Mouse (Mus musculus) limb, embryonic 15.5 days (tissue): Measurements from ENCODE around the gene Ccdc85b. TPM values are rescaled to one million over a fixed set of nuclear protein-coding genes. Genes with fewer than 3 reads are reported as not detected.
"Not testable (repeated sequence)": the region's sequence is repeated elsewhere in the genome, so short reads cannot be mapped to it uniquely, and the experiment has no call there.

Source experiments
- ATAC-seq: fragments of 200-750 bp; cut with Nextera tagmentation; 2 replicates; pipeline ENCODE4 v1.8.0; 2017; ENCODE audit warnings: low read depth, moderate TSS enrichment; ENCODE audit not compliant: insufficient number of reproducible peaks, low FRiP score, low TSS enrichment
- H3K27ac ChIP-seq: fragments of 300-500 bp; sonication (generic); 2 replicates; pipeline ENCODE4 v1.5.1; 2015; ENCODE audit warnings: moderate library complexity, mild to moderate bottlenecking, inconsistent platforms
- H3K27me3 ChIP-seq: fragments of 300-500 bp; sonication (generic); 2 replicates; pipeline ENCODE4 v1.6.1; 2015; ENCODE audit warnings: inconsistent platforms
- H3K36me3 ChIP-seq: fragments of 300-500 bp; sonication (generic); 2 replicates; pipeline ENCODE4 v1.6.1; 2015; ENCODE audit warnings: inconsistent platforms
- H3K4me1 ChIP-seq: fragments of 300-500 bp; sonication (generic); 2 replicates; pipeline ENCODE4 v1.6.1; 2015; ENCODE audit warnings: inconsistent platforms
- H3K4me2 ChIP-seq: fragments of 300-500 bp; sonication (generic); 2 replicates; pipeline ENCODE4 v1.6.1; 2015; ENCODE audit warnings: mild to moderate bottlenecking, inconsistent platforms
- H3K4me3 ChIP-seq: fragments of 300-500 bp; sonication (generic); 2 replicates; pipeline ENCODE4 v1.5.1; 2015; ENCODE audit warnings: mild to moderate bottlenecking, inconsistent platforms
- H3K9ac ChIP-seq: fragments of 300-500 bp; sonication (generic); 2 replicates; pipeline ENCODE4 v1.6.1; 2015; ENCODE audit warnings: inconsistent platforms
- H3K9me3 ChIP-seq: fragments of 300-500 bp; sonication (generic); 2 replicates; pipeline ENCODE4 v1.6.1; 2016; ENCODE audit warnings: inconsistent platforms
- WGBS: fragments of 180-500 bp; shearing (Covaris S2); methylation state at CpG from one replicate; pipeline ENCODE4 v1.1.7; 2015; 5-methylcytosine and 5-hydroxymethylcytosine counted together
- polyA plus RNA-seq: library from polyadenylated mRNA; unstranded; fragments of >200 nt; fragmentation: Nextera tagmentation; extraction: Ambion mirVana; gene quantifications from 2 replicates; pipeline ENCODE4 v1.2.1, GENCODE M21; 2015

The Ccdc85b gene
- polyA plus RNA-seq, 1 experiment from 2014 or later = 6.9 TPM

- no peak for ATAC-seq
- 93% methylated on average over 8 of the region's 8 CpGs for WGBS
- Histone ChIP-seq H3K27ac (no peak overlapping the region), H3K36me3 (peaks cover 36% of the 10 kb centered on the region), H3K4me2 (no peak overlapping the region), H3K4me1 (peaks cover 21% of the 10 kb centered on the region), H3K4me3 (no peak overlapping the region), H3K9me3 (no peaks in the 10 kb centered on the region), H3K27me3 (no peaks in the 10 kb centered on the region), H3K9ac (no peak overlapping the region)
Measured at GRCm38 (mm10) chr19:5418750-5419466, 38.8 kb downstream of the Ccdc85b start.

- Histone ChIP-seq H3K36me3 (peaks cover 7% of the 10 kb centered on the region), H3K4me1 (no peaks in the 10 kb centered on the region), H3K27me3 (no peaks in the 10 kb centered on the region), H3K9ac (no peak overlapping the region), H3K27ac (no peak overlapping the region), H3K4me3 (no peak overlapping the region), H3K4me2 (no peak overlapping the region), H3K9me3 (no peaks in the 10 kb centered on the region)
- 67% methylated on average over 2 of the region's 2 CpGs for WGBS
- no peak for ATAC-seq
Measured at GRCm38 (mm10) chr19:5414534-5414957, 43.1 kb downstream of the Ccdc85b start.

GRCm38 (mm10) chr19:5413840-5414239 lies 43.9 kb downstream of the Ccdc85b start:
- no peak for ATAC-seq
- no peak overlapping the region for H3K27ac ChIP-seq
- WGBS = 75% methylated on average over 4 of the region's 4 CpGs
- H3K9ac ChIP-seq = no peak overlapping the region
- H3K9me3 ChIP-seq = no peaks in the 10 kb centered on the region
- peaks cover 4% of the 10 kb centered on the region; the same call in 1 of the 2 replicates for H3K4me1 ChIP-seq
- H3K4me2 ChIP-seq = no peak overlapping the region
- no peaks in the 10 kb centered on the region for H3K27me3 ChIP-seq
- peaks cover 5% of the 10 kb centered on the region; the same call in 1 of the 2 replicates for H3K36me3 ChIP-seq
- H3K4me3 ChIP-seq = no peak overlapping the region

- no peak overlapping the region for H3K27ac ChIP-seq
- H3K36me3 ChIP-seq = no peaks in the 10 kb centered on the region
- H3K27me3 ChIP-seq = no peaks in the 10 kb centered on the region
- H3K4me3 ChIP-seq = no peak overlapping the region
- H3K9me3 ChIP-seq = no peaks in the 10 kb centered on the region
- WGBS = 55% methylated on average over 5 of the region's 5 CpGs
- H3K9ac ChIP-seq = no peak overlapping the region
- no peak for ATAC-seq
- peaks cover 19% of the 10 kb centered on the region for H3K4me1 ChIP-seq
- H3K4me2 ChIP-seq = no peak overlapping the region
Measured at GRCm38 (mm10) chr19:5411961-5412360, 45.7 kb downstream of the Ccdc85b start.

GRCm38 (mm10) chr19:5410641-5411040 lies 47.1 kb downstream of the Ccdc85b start:
- no peaks in the 10 kb centered on the region for H3K9me3 ChIP-seq
- H3K27ac ChIP-seq = no peak overlapping the region
- no peaks in the 10 kb centered on the region for H3K36me3 ChIP-seq
- H3K27me3 ChIP-seq = no peaks in the 10 kb centered on the region
- H3K4me3 ChIP-seq = no peak overlapping the region
- no peak overlapping the region for H3K4me2 ChIP-seq
- H3K9ac ChIP-seq = no peak overlapping the region
- 82% methylated on average over 5 of the region's 5 CpGs for WGBS
- peaks cover 23% of the 10 kb centered on the region for H3K4me1 ChIP-seq
- ATAC-seq = no peak

GRCm38 (mm10) chr19:5409068-5409467 lies 48.6 kb downstream of the Ccdc85b start:
- no peak for ATAC-seq
- Histone ChIP-seq H3K27ac (peak overlapping the region; percentile 18), H3K27me3 (no peaks in the 10 kb centered on the region), H3K4me1 (peaks cover 23% of the 10 kb centered on the region), H3K4me3 (no peak overlapping the region), H3K36me3 (no peaks in the 10 kb centered on the region), H3K4me2 (no peak overlapping the region), H3K9ac (no peak overlapping the region), H3K9me3 (no peaks in the 10 kb centered on the region)
- 42% methylated on average over 5 of the region's 5 CpGs for WGBS

- no peak overlapping the region for H3K4me2 ChIP-seq
- WGBS = 86% methylated on average over 13 of the region's 13 CpGs
Measured at GRCm38 (mm10) chr19:5408057-5409001, 49.4 kb downstream of the Ccdc85b start.

GRCm38 (mm10) chr19:5407133-5407532 lies 50.6 kb downstream of the Ccdc85b start:
- ATAC-seq = 0 out of 2 replicates have a peak, but pooled peaks have one; percentile 40
- H3K9ac ChIP-seq = peak overlapping the region; percentile 57

More at GRCm38 (mm10) chr19:5408057-5409001, 49.4 kb downstream of the Ccdc85b start:
- no peak for ATAC-seq
- Histone ChIP-seq H3K4me1 (peaks cover 23% of the 10 kb centered on the region), H3K9me3 (no peaks in the 10 kb centered on the region), H3K27ac (peak overlapping the region; percentile 18), H3K9ac (no peak overlapping the region), H3K27me3 (no peaks in the 10 kb centered on the region), H3K4me3 (no peak overlapping the region), H3K36me3 (no peaks in the 10 kb centered on the region)

GRCm38 (mm10) chr19:5406531-5407126 lies 51.1 kb downstream of the Ccdc85b start:
- Histone ChIP-seq H3K4me2 (peak overlapping the region; percentile 63), H3K27ac (peak overlapping the region; percentile 94), H3K4me1 (peaks cover 23% of the 10 kb centered on the region), H3K4me3 (peak overlapping the region; percentile 55), H3K9ac (peak overlapping the region; percentile 57)
- WGBS = 15% methylated on average over 25 of the region's 25 CpGs
- H3K36me3 ChIP-seq, H3K27me3 ChIP-seq, H3K9me3 ChIP-seq: not testable (repeated sequence)
- peak; percentile 73 for ATAC-seq

More at GRCm38 (mm10) chr19:5407133-5407532, 50.6 kb downstream of the Ccdc85b start:
- Histone ChIP-seq H3K9me3 (no peaks in the 10 kb centered on the region), H3K4me1 (peaks cover 23% of the 10 kb centered on the region), H3K27me3 (no peaks in the 10 kb centered on the region), H3K36me3 (no peaks in the 10 kb centered on the region), H3K4me2 (peak overlapping the region; percentile 63), H3K4me3 (peak overlapping the region; percentile 55), H3K27ac (peak overlapping the region; percentile 94)
- 22% methylated on average over 7 of the region's 7 CpGs for WGBS

- Histone ChIP-seq H3K27me3 (no peaks in the 10 kb centered on the region), H3K27ac (peak overlapping the region; percentile 61), H3K4me3 (peak overlapping the region; percentile 36), H3K4me1 (peaks cover 23% of the 10 kb centered on the region), H3K36me3 (no peaks in the 10 kb centered on the region), H3K9ac (0 out of 2 replicates have a peak overlapping the region, but pooled peaks have one; percentile 20), H3K4me2 (peak overlapping the region; percentile 45), H3K9me3 (no peaks in the 10 kb centered on the region)
- ATAC-seq = no peak
- WGBS = 22% methylated on average over 7 of the region's 7 CpGs
Measured at GRCm38 (mm10) chr19:5405924-5406323, 51.8 kb downstream of the Ccdc85b start.
